Mouse (Mus musculus): ENCODE results near the gene Fam173b.

The Fam173b gene

GRCm38 (mm10) chr15:31634582-31634981, 32.9 kb downstream of the Fam173b start:
- no peak for DNase-seq (ENCODE audit: low read depth, low spot score)

- DNase-seq (ENCODE audit: low read depth, low spot score) = no peak
These were observed 34.5 kb downstream of the Fam173b start for GRCm38 (mm10) chr15:31636091-31636595.

GRCm38 (mm10) chr15:31647225-31647624, 45.6 kb downstream of the Fam173b start:
- DNase-seq (ENCODE audit: low read depth, low spot score) = no peak

- DNase-seq (ENCODE audit: low read depth, low spot score) = no peak
These were observed 46.4 kb downstream of the Fam173b start for GRCm38 (mm10) chr15:31647851-31648569.

GRCm38 (mm10) chr15:31649691-31650090, 48.0 kb downstream of the Fam173b start:
- DNase-seq (ENCODE audit: low read depth, low spot score) = no peak

- DNase-seq (ENCODE audit: low read depth, low spot score) = no peak
These were observed 49.2 kb downstream of the Fam173b start for GRCm38 (mm10) chr15:31650821-31651220.

- DNase-seq (ENCODE audit: low read depth, low spot score) = no peak
These were observed 58.6 kb downstream of the Fam173b start for GRCm38 (mm10) chr15:31660133-31660795.

- DNase-seq (ENCODE audit: low read depth, low spot score) = no peak
These were observed 59.2 kb downstream of the Fam173b start for GRCm38 (mm10) chr15:31660844-31661243.

- no peak for DNase-seq (ENCODE audit: low read depth, low spot score)
These were observed 60.1 kb downstream of the Fam173b start for GRCm38 (mm10) chr15:31661802-31662201.

- no peak for DNase-seq (ENCODE audit: low read depth, low spot score)
These were observed 61.4 kb downstream of the Fam173b start for GRCm38 (mm10) chr15:31663074-31663473.

Measured in mesoderm, embryonic 11.5 days (tissue).